Mouse (Mus musculus): ENCODE results near the gene Zfhx2.

Gene Zfhx2

GRCm38 (mm10) chr14:55105836-55106809 lies 14.0 kb upstream of the Zfhx2 start, which contains the start of gene Ap1g2:
Gene Ap1g2, minus strand, starts transcription at chr14:55106593.
- peak; percentile 86 for DNase-seq

- no peak for DNase-seq
Observed at GRCm38 (mm10) chr14:55105386-55105785, 13.3 kb upstream of the Zfhx2 start.

GRCm38 (mm10) chr14:55104365-55104764 lies 12.2 kb upstream of the Zfhx2 start:
- no peak for DNase-seq

- no peak for DNase-seq
Observed at GRCm38 (mm10) chr14:55102253-55102785, 10.2 kb upstream of the Zfhx2 start.

GRCm38 (mm10) chr14:55101592-55101991 lies 9.5 kb upstream of the Zfhx2 start:
- DNase-seq: peak; percentile 78 to 81

GRCm38 (mm10) chr14:55098067-55098466 lies 5.9 kb upstream of the Zfhx2 start:
- peak in 1 of 2 experiments; percentile 51 for DNase-seq

GRCm38 (mm10) chr14:55097646-55098045 lies 5.5 kb upstream of the Zfhx2 start:
- no peak for DNase-seq

- DNase-seq: no peak
Observed at GRCm38 (mm10) chr14:55096573-55097087, 4.5 kb upstream of the Zfhx2 start.

DNA sequence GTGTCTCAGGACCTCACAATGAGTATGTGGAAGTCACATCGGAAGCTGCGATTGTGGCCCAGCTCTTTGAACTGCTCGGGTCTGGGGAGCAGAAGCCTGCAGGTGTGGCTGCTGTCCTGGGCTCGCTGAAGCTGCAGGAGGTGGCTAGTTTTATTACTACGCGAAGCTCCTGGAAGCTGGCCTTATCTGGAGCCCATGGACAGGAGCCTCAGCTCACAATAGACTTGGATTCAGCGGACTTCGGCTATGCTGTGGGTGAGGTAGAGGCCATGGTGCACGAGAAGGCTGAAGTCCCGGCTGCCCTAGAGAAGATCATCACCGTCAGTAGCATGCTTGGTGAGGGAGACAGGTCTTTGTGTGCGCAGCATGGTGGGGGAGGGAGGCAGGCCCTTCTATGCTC lies 3.5 kb upstream of the Zfhx2 start:
- no peak for DNase-seq

DNA sequence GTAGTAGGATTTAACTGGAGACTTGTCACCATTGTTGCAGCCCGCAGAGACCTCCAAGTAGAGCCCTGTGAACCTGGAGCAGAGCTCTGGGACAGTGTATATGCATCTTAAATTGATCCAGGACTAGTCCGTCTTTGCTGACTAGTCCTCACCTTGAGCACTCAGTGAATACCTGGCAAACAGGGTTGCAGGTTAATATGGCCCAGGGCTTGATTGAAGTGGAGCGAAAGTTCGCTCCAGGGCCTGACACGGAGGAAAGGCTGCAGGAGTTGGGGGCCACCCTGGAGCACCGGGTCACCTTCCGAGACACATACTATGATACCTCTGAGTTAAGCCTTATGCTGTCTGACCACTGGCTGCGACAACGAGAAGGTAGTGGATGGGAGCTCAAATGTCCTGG lies 3.1 kb upstream of the Zfhx2 start:
- DNase-seq: no peak

- peak; percentile 83 to 85 for DNase-seq
Observed at GRCm38 (mm10) chr14:55094704-55095231, 2.6 kb upstream of the Zfhx2 start, which contains the start of gene Thtpa. Gene Thtpa, plus strand, starts transcription at chr14:55094784.

- no peak for DNase-seq
Observed at GRCm38 (mm10) chr14:55093927-55094326, 1.8 kb upstream of the Zfhx2 start.

DNA sequence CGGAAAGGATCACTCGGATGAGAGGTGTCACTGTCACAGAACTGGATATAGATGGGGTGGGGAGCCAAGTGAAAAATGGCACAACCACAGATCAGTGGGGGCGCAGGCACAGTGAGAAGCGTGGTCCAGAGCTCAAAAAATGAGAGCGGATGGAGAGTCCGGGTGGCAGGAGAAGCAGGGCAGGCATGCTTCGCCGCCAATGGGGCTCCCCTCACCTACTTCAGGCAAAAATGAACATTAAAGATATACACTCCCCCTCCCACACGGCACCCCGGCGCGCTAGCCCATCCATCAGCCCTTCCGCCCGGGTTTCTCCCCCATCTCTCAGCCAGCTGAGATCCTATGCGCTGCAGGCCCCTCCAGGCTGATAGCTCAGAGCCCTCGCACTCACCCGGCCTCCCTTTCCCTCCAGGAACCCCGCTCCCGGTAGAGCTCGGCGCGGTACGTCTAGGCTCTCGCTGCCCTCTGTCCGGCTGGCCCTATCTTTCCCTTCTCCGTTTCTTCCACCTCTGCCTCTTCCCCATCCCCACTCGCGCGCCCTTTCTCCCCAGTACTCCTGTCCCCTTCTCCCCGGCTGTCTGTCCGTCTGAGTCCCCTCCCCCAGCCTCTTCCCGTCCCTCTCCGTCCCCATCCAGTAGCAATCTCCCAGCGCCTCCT lies 787 bp downstream of the Zfhx2 start:
- DNase-seq: peak; percentile 44 to 46

DNA sequence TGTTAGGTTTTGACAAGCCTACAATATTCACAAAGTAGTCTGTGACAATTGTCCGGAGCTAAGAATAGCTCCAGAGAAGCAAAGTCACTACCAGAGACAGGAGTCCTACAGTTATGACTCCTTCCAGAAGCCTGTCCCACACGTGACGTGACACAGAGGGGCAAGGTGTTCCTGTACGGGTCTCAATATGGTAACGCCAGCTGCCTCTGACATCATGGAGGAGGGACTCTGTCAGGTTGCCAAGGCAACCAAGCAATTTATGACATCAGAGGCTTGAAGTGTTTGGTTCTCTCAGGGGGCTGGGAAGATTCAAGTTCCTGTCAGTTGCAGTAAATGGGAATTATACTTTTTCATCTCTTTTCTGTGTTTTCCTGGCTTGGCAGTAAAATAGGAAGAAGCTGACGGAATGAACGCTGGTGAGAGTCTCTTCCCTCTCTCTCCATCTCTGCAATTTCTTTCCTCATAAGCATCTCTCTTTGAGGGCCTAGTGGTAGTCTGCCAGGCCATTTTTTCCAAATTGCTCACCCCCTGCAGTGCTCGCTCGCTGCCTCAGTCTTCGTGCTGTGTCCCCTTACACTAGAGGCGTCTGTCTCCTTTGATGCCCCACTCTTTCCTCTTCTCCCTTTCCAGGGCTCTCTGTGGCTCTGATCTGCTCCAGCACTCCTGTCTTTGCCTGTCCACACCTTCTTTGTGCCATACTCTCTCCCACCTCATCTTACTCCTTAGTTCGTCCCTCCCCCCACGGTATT lies 2.8 kb downstream of the Zfhx2 start:
- DNase-seq: peak; percentile 31 to 46

- DNase-seq: no peak
Observed at GRCm38 (mm10) chr14:55086009-55086514, 6.1 kb downstream of the Zfhx2 start.

- DNase-seq: peak in 1 of 2 experiments; percentile 22
Observed at GRCm38 (mm10) chr14:55085324-55086008, 6.7 kb downstream of the Zfhx2 start.

GRCm38 (mm10) chr14:55083481-55083880 lies 8.6 kb downstream of the Zfhx2 start:
- DNase-seq: no peak

DNA sequence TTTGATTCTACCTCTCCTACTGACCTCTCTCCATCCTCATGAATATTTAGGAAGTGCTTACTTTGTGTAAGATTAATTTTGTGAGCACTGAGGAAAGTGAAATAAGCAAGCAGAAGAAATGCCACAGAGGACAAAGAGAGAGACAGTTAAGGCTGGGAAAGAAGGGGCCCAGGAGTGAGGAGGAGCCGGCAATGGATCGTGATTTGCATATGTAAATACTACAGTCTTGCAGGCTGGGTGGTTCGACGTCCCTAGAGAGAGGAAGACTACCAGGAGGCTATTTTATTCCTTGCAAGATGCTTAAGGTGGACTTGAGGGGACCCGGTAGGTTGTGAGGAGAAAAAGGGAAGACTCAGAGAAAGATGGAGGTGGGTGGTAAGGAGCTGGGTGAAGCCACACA lies 11.0 kb downstream of the Zfhx2 start:
- no peak for DNase-seq

DNA sequence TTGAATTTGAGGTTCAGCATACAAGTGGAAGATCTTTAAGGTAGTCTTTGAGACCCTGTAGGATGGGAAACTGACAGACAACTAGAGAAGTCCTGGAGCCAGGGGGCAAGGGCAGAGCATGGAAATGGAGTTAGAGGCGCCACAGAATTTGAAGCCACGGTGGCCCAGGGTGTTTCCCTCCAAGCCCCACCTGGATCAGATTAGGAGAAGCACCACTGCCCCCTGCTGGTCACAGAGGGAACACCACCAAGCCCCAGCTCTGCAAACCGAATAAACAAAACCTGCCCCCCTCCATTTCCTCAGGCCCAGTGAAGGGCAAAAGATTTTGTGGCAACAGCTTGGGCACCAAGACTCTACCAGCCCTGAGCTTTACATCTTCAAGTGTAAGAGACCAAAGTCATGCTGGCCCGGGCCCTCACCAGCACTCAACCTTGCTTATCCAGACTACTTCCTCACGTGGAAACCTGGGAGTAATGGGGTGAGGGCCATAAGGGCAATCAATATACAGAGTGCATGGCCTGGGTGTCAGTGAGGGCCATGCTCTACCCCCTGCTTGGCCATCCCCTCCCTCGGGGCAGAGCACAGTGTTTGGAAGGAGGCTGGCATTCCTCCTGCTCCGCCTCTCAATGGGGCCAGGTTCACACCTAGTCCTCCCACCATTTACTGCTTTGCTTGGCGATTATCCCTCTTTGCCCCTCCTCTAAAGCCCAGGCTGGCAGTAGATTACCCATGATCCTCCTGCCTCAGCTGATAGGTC lies 12.7 kb downstream of the Zfhx2 start:
- DNase-seq: peak; percentile 85 to 86

- DNase-seq: peak in 1 of 2 experiments; percentile 26
Observed at GRCm38 (mm10) chr14:55078366-55078989, 13.6 kb downstream of the Zfhx2 start.

Measured in cerebellum, postnatal 36 days (tissue).